Mouse (Mus musculus): Measurements from ENCODE around the gene H2-Oa.

Gene H2-Oa

DNA sequence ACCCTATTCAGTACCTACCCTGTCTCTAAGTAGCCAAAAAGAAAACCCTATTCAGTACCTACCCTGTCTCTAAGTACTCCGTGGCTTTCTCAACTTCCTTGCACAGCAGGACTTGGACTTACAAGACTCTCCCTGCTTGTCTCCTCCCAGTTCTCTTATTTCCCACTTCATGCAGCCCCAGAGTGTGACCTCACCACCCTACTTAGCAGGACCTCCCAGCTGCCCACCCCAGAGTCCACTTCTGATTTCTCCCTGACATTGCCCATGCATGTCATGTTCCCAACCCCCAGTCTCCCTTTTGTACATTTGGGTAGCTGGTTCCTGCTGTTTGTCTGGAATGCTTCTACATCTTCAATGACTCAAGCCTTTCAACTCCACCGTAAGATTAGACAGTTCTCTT is 31.4 kb downstream of the H2-Oa start:
- CTCF ChIA-PET = interaction anchor here in 3 of 4 experiments (1.2 to 1.6 kb wide), 4 partner anchors 12 to 22 kb away, joined by 3 to 7 read pairs (median 4); no protein-coding TSS in a partner anchor
- POLR2A ChIA-PET = interaction anchor here in 3 of 4 experiments (0.9 to 10.2 kb wide), 10 partner anchors 9 to 829 kb away, joined by 3 to 230 read pairs (median 5); partner anchors contain the start of genes H2-DMa (in 2 of the 3), Rps18 (in 1 of the 3), Rxrb (in 1 of the 3) and Slc39a7 (in 1 of the 3)

DNA sequence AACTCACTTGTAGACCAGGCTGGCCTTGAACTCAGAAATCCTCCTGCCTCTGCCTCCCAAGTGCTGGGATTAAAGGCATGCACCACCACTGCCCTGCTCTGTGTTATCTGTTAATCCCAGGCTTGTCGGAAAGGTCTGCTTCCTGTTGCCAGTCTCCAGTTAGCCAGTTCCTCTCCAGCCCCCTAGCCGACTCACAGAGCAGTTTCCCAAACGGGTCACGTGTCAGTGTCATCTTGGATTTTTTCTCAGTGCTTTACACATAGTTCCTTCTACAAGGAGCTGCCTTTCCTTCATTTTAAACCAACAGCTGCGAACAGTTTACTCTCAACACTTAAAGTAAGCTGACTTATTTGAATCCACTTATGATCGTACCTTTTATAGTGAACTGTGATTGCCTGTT is 32.5 kb downstream of the H2-Oa start:
- ChIA-PET POLR2A (interaction anchor here (0.7 to 10.2 kb wide), 14 partner anchors 9 to 1037 kb away, joined by 3 to 230 read pairs (median 4); partner anchors contain the start of genes H2-DMa (in 2 of the 4), B3galt4 (in 1 of the 4), Rxrb (in 1 of the 4) and Slc39a7 (in 1 of the 4)), CTCF (interaction anchor here (0.6 to 2.2 kb wide), 11 partner anchors 10 to 1764 kb away, joined by 3 to 17 read pairs (median 5); partner anchors contain the start of genes Agpat1 (in 1 of the 4) and Daxx (in 1 of the 4))

DNA sequence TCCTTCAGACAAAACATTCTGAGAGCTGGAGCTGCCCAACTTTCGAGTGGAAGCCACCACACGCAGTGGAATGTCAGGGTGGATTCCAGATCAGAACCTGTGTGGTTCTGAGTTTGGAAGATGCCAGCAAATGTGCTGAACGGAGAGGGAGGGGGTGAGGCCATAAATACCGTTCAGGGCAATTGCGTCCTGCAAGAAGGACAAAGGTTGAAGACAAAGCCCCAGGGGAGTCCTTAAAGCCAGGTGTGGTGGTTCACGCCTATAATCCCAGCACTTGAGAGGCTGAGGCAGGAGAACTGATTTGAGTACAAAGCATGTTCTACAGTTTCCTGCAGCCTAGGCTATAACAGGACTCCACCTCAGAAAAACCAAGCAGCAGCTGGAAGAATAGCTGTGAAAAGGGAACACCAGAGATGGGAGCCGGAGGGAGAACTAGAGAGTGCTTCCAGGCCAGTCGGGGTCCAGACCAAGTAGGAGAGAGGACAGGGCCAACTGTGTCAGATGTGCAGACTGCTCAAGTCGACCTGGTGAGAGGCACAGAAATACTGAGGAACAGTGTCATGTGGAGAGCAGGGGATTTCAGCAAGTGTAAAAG is 34.8 kb downstream of the H2-Oa start:
- CTCF ChIA-PET = interaction anchor here in 1 of 4 experiments (0.9 to 1.0 kb wide), 2 partner anchors 44 to 261 kb away, joined by 3 read pairs; no protein-coding TSS in a partner anchor
- POLR2A ChIA-PET = interaction anchor here in 3 of 4 experiments (1.2 to 10.2 kb wide), 6 partner anchors 8 to 33 kb away, joined by 3 to 230 read pairs (median 18); partner anchors contain the start of gene H2-DMa (in 3 of the 3)

DNA sequence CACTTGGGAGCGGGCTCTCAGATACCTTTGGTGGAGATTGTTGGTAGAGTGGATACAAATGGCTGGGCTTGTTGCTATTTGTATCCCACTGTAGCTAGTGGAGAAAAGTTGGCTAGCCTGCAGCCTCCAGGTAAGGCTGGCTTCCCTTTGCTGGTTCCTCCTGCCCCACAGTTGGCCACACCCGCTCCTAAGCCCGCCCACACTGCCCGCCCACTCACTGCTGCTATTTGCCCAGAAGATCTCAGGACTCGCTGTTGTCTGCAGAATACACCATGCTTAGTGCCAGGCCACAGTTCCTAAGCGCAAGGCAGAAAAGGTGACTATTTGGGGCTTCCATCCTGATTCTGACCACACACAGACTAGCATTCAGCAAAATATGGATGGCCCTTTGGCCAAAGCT is 35.3 kb downstream of the H2-Oa start:
- ChIA-PET POLR2A (interaction anchor here (0.6 to 10.2 kb wide), 14 partner anchors 8 to 476 kb away, joined by 3 to 230 read pairs (median 5); partner anchors contain the start of genes H2-DMa (in 4 of the 4), B3galt4 (in 1 of the 4), Rnf5 (in 1 of the 4) and Rxrb (in 1 of the 4)), CTCF (interaction anchor here (0.6 to 1.5 kb wide), 12 partner anchors 10 to 491 kb away, joined by 3 to 7 read pairs (median 3); partner anchors contain the start of genes H2-Oa (in 1 of the 4), Rxrb (in 1 of the 4) and Slc39a7 (in 1 of the 4))

DNA sequence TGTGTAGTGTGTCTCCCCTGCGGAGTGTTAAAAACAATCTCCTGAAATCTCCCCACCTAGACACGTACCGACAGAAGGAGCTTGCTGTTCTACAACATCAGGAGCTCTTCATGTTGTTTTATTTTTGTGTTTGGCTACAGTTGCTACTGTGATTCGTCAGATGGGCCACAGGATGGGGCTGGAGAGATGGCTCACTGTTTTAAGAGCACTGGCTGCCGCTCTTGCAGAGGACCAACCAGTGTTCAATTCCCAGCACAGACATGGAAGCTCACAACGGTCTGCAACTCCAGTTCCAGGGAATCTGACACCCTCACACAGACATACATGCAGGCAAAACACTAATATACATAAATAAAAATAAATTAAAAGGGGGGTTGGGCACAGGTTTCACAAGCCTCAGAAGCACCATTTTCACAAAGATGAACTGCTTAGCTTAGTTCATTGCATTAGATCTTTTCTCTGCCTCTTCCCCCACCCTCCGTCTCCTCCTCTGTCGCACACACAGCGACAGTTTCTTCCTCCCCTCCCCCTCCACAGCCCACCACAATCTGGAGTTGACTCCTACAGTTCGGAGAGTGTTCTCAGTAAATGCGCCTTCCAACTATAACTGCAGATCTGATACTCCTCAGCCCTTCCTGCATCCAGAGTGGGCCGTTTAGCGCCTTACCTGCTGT is 36.3 kb downstream of the H2-Oa start:
- CTCF ChIA-PET = interaction anchor here (0.6 to 1.5 kb wide), 16 partner anchors 9 to 490 kb away, joined by 3 to 7 read pairs (median 3); partner anchors contain the start of genes H2-Oa (in 1 of the 4), Rxrb (in 1 of the 4) and Slc39a7 (in 1 of the 4)

GRCm38 (mm10) chr17:34128944-34129791 is 37.0 kb downstream of the H2-Oa start:
- ChIA-PET CTCF (interaction anchor here in 3 of 4 experiments (0.6 to 2.0 kb wide), 14 partner anchors 8 to 666 kb away, joined by 3 to 10 read pairs (median 4); no protein-coding TSS in a partner anchor), POLR2A (interaction anchor here (0.5 to 10.2 kb wide), 19 partner anchors 10 to 178 kb away, joined by 3 to 230 read pairs (median 4); partner anchors contain the start of genes H2-DMa (in 3 of the 4), B3galt4 (in 1 of the 4), Rxrb (in 1 of the 4) and Slc39a7 (in 1 of the 4))

More for the DNA sequence above, 36.3 kb downstream of the H2-Oa start:
- POLR2A ChIA-PET = interaction anchor here (0.6 to 10.2 kb wide), 19 partner anchors 9 to 475 kb away, joined by 3 to 230 read pairs (median 4); partner anchors contain the start of genes H2-DMa (in 4 of the 4), B3galt4 (in 1 of the 4), Rnf5 (in 1 of the 4) and Rxrb (in 1 of the 4)

DNA sequence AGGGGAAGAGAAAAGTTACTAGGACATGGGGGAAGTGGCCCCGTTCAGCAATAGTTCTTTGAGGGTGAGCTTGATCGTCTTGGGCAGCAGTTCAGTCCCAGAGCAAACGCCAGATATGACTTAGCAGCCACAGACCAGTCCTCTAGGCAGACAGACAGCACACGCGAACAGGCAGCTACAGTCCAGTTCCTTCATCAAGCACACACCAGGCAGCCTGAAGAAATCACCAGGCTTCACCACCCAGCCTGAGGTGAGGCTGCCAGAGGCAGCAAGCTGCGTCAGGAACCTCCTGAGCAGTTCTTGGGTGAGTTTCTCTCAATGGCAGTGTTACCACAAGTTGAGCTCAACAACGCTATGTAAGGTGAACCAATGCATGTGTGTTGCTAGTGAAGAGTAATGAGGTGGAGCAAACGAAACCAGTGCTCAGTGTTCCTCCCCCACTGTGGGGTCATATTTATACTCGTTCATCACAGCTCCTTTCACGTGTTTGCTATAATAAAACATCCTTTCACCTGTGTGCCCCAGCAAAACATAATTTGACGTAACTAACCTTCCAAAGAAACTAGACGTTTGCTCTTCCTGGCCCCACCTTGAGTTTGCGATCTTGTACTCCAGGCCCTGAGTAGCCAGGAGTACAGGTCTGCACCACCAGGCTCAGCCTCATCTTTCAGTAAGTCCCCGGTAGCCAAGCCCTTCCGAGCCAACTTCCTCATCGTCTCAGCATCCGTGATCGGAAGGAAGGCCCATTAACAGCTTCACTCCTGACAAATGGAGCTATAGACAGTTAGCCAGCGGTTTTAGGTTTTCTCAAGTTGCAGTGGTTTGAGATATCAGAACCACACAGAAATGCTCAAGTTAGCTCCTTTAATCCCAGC is 38.2 kb downstream of the H2-Oa start:
- CTCF ChIA-PET = interaction anchor here in 2 of 4 experiments (0.6 to 2.0 kb wide), 8 partner anchors 9 to 236 kb away, joined by 3 to 10 read pairs (median 3); no protein-coding TSS in a partner anchor
- POLR2A ChIA-PET = interaction anchor here in 3 of 4 experiments (0.6 to 10.2 kb wide), 13 partner anchors 9 to 64 kb away, joined by 3 to 230 read pairs (median 4); partner anchors contain the start of gene H2-DMa (in 3 of the 3)

- POLR2A ChIA-PET = interaction anchor here (0.8 to 10.2 kb wide), 5 partner anchors 10 to 19 kb away, joined by 3 to 230 read pairs (median 8); partner anchors contain the start of gene H2-DMa (in 4 of the 4)
- CTCF ChIA-PET = interaction anchor here in 2 of 4 experiments (0.7 to 1.3 kb wide), 2 partner anchors 30 kb away, joined by 3 to 4 read pairs; no protein-coding TSS in a partner anchor
Observed at GRCm38 (mm10) chr17:34131911-34132310, 39.8 kb downstream of the H2-Oa start.

- POLR2A ChIA-PET = interaction anchor here (0.6 to 7.9 kb wide), 8 partner anchors 8 to 63 kb away, joined by 3 to 178 read pairs (median 11); partner anchors contain the start of genes H2-DMa (in 4 of the 4) and Brd2 (in 1 of the 4)
- CTCF ChIA-PET = interaction anchor here (0.6 to 3.4 kb wide), 14 partner anchors 10 to 264 kb away, joined by 3 to 74 read pairs (median 4); partner anchors contain the start of gene H2-DMb2 (in 1 of the 4)
Observed at GRCm38 (mm10) chr17:34133289-34133688, 41.1 kb downstream of the H2-Oa start.

- POLR2A ChIA-PET = interaction anchor here in 3 of 4 experiments (0.8 to 7.9 kb wide), 12 partner anchors 10 to 103 kb away, joined by 3 to 178 read pairs (median 10); partner anchors contain the start of genes H2-DMa (in 3 of the 3), Rxrb (in 1 of the 3) and Slc39a7 (in 1 of the 3)
- CTCF ChIA-PET = interaction anchor here (0.7 to 3.4 kb wide), 25 partner anchors 9 to 485 kb away, joined by 3 to 74 read pairs (median 7); partner anchors contain the start of gene H2-DMa (in 1 of the 4)
Observed at GRCm38 (mm10) chr17:34134451-34134850, 42.3 kb downstream of the H2-Oa start.

- POLR2A ChIA-PET = interaction anchor here (0.6 to 7.9 kb wide), 45 partner anchors 9 to 817 kb away, joined by 3 to 178 read pairs (median 5); partner anchors contain the start of genes H2-DMa (in 4 of the 4), Rps18 (in 3 of the 4), Rxrb (in 3 of the 4) and Slc39a7 (in 3 of the 4)
- CTCF ChIA-PET = interaction anchor here (0.5 to 3.4 kb wide), 113 partner anchors 8 to 1357 kb away, joined by 3 to 74 read pairs (median 4); partner anchors contain the start of genes H2-DMa (in 2 of the 4), Psmb9 (in 2 of the 4), Tap1 (in 2 of the 4) and Col11a2 (in 1 of the 4)
Observed at GRCm38 (mm10) chr17:34135297-34136224, 43.4 kb downstream of the H2-Oa start.

DNA sequence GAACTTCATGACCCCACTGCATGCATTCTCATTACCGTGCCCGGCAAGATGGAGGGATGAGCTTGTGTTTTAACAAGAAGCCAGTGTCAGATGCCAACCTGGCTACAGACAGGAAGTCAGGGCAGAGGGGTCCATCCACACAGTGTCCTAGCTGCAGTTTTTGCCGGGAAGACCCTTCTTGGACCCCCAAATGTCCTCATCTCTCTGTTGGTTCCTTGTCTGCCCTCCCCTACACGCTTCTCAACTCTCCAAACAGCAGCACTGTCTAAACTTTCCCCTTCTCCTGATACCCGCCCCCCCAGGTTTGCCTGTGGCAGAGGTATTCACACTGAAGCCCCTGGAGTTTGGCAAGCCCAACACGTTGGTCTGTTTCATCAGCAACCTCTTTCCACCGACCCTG is 45.5 kb downstream of the H2-Oa start:
- POLR2A ChIA-PET = interaction anchor here in 3 of 4 experiments (0.7 to 7.9 kb wide), 6 partner anchors 18 to 182 kb away, joined by 3 to 178 read pairs (median 6); partner anchors contain the start of genes H2-DMa (in 3 of the 3), Rps18 (in 1 of the 3) and Vps52 (in 1 of the 3)
- CTCF ChIA-PET = interaction anchor here (0.8 to 1.6 kb wide), 7 partner anchors 9 to 60 kb away, joined by 3 to 5 read pairs (median 3); no protein-coding TSS in a partner anchor

DNA sequence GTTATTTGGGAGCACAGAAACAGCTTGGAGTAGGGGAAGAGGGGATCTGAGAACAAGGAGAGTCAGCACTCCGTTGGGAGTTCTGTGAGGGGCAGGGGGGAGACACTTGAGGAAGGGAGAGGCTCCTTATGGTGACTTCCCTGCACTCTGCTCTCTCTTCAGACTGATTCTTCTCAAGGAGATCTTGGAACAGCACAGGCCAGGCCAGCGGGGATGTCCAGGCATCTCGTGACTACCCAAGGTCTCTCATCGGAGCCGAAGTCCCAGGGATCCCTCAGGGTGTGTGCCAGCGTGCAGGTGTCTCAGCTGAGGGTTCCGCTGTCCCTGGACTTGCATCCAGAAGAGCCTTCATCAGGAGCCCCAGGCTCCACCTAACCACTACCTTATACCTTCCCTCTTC is 46.5 kb downstream of the H2-Oa start:
- ChIA-PET CTCF (interaction anchor here (0.5 to 1.5 kb wide), 21 partner anchors 9 to 1030 kb away, joined by 3 to 10 read pairs (median 4); no protein-coding TSS in a partner anchor), POLR2A (interaction anchor here in 3 of 4 experiments (0.5 to 7.9 kb wide), 23 partner anchors 9 to 767 kb away, joined by 3 to 178 read pairs (median 3); partner anchors contain the start of genes H2-DMa (in 3 of the 3), Agpat1 (in 1 of the 3), Rxrb (in 1 of the 3) and Slc39a7 (in 1 of the 3))

- POLR2A ChIA-PET = interaction anchor here in 3 of 4 experiments (0.5 to 7.9 kb wide), 26 partner anchors 9 to 767 kb away, joined by 3 to 178 read pairs (median 3); partner anchors contain the start of genes H2-DMa (in 3 of the 3), Agpat1 (in 1 of the 3), Rxrb (in 1 of the 3) and Slc39a7 (in 1 of the 3)
- CTCF ChIA-PET = interaction anchor here (0.5 to 1.5 kb wide), 23 partner anchors 9 to 772 kb away, joined by 3 to 10 read pairs (median 4); partner anchors contain the start of gene B3galt4 (in 1 of the 4)
Observed at GRCm38 (mm10) chr17:34139416-34139815, 47.3 kb downstream of the H2-Oa start.

Measured in embryonic stem cell, embryonic (primary cell).